Mouse (Mus musculus) embryo, embryonic 10.5 days (tissue): ENCODE data around the gene Rspry1.

ENCODE experiments used
- DNase-seq: peaks from one replicate; pipeline ENCODE4 v3.0.0-alpha.2; 2015; ENCODE audit warnings: low spot score

Rspry1 gene

DNA sequence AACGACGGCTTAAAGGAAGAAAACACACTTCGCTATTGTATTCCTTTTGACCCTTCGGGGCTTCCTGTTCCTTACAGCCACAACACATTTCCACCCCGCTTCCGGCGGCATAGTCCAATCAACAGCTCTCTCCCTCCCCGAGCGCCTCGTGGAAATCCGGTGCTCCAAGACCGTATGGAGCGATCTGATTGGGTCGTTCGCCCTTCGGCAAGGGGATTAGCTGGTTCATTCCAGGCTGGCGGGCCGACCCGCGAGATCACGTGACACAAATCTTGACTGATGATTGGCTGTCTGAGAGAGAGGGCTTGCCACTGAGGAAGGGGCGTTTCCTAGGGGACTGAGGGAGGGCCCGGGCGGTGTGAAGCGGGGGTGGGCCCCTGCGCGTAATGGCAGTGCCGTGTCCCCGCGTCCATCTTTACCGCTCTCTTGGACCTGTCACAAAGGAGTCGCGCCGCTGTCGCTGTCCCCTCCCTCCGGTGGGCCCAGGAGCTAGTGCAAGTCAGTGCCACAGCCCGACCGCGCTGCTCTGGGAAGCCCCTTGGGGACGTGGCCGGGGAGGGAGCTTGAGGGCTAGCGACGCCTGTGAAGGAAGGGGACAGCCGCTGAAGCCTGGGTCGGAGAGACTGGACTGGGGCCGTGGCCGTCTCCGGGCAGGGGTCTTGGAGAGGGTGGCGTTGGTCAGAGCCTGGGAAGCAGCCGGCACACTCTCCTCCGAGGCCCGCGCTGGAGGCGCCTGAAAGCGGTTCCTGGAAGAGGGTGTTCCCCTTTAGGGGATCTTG lies at the start of gene Rspry1, which contains the start of gene Fam192a:
Gene Rspry1, plus strand, starts transcription at position 331 of the 779 bp plus-strand sequence.
Gene Fam192a, minus strand, starts transcription at position 391 of the 779 bp plus-strand sequence.
- peak; percentile 100 for DNase-seq

- no peak for DNase-seq
Observed at GRCm38 (mm10) chr8:94552696-94553095, 49.0 kb upstream of the Rspry1 start.

- DNase-seq: no peak
Observed at GRCm38 (mm10) chr8:94557281-94557680, 44.5 kb upstream of the Rspry1 start.

DNA sequence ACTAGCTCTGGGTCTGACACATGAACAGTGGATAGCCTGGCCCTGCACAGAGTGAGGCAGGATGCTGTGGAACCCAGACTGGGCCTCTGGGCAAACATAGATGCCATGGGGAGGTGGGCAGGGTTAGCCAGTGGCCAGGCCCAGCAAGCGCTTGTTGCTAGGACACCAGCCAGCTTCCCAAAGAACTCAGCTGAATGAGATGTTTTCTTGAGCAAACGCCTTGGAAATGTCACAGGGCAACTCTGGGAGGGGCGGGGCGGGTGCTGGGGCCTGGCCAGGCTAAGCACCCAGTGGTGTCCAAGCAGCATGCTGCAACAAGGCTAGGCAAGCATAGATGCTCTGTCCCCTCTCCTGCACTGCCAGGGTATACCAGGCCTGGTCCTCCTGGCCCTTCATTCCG lies 40.5 kb upstream of the Rspry1 start:
- DNase-seq: peak; percentile 52

- no peak for DNase-seq
Observed at GRCm38 (mm10) chr8:94564421-94564820, 37.3 kb upstream of the Rspry1 start.

GRCm38 (mm10) chr8:94566033-94566432 lies 35.7 kb upstream of the Rspry1 start:
- no peak for DNase-seq

GRCm38 (mm10) chr8:94566446-94567158 lies 35.1 kb upstream of the Rspry1 start:
- DNase-seq: no peak

- peak; percentile 71 for DNase-seq
Observed at GRCm38 (mm10) chr8:94567159-94567849, 34.4 kb upstream of the Rspry1 start.

DNA sequence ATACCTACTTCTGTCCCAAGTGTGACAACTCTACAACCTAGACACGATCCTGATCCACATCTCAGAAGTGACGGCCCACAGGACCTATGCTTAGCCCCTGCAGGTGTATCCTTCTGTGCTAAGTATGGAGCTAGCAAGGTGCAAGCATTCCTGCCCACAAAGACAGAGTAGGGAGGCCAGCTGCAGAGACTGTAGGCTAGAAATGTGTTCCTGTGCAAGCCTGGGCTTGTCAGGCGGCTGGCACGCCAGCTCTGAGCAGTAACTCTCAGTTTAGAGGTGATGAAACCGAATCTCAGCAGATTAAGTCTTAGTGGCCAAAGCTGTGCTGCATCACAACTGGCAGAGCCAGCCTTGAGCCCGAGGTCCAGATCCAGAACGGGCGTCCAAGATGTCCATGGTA lies 33.6 kb upstream of the Rspry1 start:
- no peak for DNase-seq

- DNase-seq: no peak
Observed at GRCm38 (mm10) chr8:94569419-94569818, 32.3 kb upstream of the Rspry1 start.

- no peak for DNase-seq
Observed at GRCm38 (mm10) chr8:94571896-94572295, 29.8 kb upstream of the Rspry1 start.

DNA sequence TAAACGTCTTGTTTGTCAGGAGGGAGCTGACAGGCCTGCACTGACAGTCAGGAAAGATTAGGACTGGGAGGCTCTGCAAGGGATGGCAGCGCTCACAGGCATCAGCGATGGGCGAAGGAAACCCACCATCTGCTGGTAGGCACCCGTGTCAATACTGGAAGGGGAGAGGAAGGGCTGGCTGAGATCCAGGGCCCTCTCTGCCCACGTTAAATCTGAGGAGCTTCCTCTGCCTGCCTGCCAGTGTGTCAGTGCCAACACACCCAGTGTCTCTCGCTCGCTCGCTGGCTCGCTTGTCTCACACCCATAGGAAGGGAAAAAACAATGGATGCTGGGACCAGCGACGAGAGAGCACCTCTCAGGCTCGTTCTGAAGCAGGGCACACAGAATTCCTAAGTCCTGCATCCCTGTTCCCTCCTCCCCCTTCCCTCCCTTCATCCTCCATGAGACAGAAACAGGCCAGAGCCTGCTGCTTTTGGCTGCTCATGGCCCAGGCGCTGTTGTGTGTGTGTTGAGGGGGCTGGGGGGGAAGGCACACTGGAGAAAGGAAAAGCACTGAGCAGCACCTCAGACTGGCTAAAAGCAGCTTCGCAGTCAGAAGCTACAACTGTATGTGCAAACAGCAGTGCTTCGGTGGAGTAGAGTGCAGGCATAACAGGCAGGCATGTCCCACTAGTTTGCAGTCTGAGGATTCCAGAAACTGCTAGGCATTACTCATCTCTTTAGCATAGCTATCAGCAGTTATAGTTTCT lies 27.4 kb upstream of the Rspry1 start:
- DNase-seq: no peak

DNA sequence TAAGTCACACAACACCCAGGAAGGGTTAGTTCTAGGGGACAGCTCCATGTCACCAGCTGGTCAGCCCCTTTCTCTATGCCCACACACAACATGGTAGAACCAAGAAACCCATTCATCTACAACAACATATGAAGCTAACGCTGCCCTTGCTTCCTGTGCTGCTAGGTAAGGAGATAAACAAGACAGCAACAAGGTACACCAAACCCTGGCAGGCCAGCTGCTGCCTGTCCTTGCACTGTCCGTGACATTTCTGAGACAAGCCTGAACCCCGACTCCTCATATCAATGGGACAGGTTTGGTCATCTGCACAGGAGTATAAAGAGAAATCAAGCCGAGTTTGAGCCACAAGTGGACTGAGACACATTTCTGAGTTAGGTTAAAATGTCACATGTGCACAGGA lies 26.6 kb upstream of the Rspry1 start:
- no peak for DNase-seq

GRCm38 (mm10) chr8:94581820-94582483 lies 19.8 kb upstream of the Rspry1 start:
- DNase-seq: no peak

DNA sequence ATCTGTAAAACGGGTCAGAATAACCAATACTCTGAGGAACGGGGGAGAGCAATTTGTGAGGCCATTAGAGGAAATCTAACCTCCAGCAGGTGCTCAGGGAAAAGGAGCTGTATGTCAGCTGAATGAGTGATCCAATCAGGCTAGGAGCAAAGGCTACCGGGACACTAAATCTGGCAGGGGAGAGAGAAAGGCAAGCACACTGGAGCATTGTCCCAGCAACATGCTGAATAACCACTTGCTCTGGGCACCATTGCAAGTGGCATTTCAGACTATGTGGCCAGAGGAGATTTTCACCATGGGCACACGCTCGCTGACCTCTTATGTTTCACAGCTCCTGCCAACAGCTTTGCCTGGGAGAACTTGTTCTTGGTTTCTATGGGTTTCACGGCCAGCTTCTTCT lies 19.2 kb upstream of the Rspry1 start:
- DNase-seq: no peak

DNA sequence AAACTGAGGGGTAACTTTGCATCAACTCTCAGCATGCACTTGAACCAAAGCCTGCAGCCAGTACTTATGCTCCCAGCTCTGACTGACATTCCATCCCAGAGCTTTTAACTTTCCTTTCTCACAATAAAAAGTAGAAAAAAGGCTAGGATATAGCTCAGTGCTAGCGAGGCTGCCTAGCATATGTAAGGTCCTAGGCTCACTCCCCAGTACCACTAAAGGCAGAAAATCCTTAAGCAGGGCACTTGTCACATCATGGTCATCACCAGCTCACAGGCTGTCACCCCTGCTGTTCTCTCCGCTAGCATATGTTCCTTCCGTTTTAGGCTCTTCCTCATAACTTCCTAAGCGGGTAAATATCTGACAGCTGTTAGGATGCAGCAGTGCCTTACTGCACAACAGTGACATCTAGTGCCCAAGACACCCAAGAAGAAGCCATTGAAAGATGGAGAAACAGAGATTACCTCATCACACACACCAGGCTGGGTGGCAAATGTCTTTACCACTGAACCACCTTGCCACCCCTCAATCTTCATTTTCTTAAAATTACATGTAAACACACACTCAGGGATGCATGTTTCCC lies 17.4 kb upstream of the Rspry1 start:
- peak; percentile 49 for DNase-seq

DNA sequence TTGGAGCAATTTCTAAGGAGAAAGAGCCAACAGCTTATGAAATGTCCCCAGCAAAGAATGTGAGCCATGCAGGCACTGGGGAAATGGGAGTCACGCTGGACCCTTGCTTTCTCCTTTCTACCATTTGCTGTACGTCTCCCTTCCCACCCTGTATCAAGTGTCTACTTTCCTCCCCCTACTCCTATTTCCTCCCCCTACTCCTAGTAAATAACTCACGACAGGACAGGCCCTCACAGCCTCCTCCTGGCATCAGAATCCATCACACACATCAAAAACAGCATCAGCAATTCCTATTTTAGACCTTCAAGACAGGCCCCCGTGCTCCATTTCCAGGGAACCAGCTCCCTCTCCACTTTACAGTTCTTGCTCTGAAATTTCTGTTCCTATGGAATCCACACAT lies 10.0 kb upstream of the Rspry1 start:
- no peak for DNase-seq

DNA sequence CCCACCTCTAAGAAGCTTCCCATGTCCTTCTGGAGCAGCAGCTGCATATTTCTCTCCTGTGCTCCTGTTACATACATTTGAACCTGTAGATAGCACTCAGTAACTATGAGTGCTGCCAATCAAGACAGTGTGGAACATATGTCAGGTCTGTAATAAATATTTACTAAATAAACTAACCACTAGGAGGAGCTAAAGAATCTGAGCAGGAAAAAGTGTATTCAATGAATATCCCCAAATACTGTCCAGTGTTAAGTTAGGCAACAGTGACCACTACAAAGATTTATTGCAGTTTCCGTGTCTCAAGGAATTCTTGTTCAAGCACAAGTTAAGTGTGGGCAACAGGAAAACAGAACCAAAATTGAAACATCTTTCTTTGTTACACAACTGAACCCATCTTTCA lies 7.5 kb upstream of the Rspry1 start:
- no peak for DNase-seq

DNA sequence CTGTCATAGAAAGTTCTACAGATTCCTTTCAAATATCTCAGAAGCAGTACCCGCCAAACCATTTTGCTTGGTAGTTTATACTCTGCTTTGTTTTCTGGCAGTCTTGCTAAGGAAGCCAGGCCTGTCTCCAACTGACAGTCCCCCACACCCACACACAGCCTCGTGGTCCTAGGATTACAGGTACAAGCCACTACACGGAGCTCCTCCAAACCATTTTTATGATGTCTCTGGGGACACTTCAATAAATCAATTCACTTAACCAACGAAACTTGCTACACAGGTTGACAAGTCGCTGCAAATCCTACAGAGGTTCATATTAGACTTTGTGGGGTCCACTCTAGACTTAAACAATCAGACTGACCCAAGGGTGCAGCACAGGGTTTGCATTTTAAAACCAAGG lies 1.3 kb upstream of the Rspry1 start:
- DNase-seq: peak; percentile 12

- DNase-seq: no peak
Observed at GRCm38 (mm10) chr8:94601034-94601606, 617 bp upstream of the Rspry1 start.
